Mouse (Mus musculus) kidney, postnatal 25 days (tissue): ENCODE measurements around the gene Tia1.

Experiments
- DNase-seq, 2 experiments: peaks; one replicate each; pipeline ENCODE4 v3.0.0; 2021; ENCODE audit warnings: mixed read lengths in 2 of 2

Tia1 gene

GRCm38 (mm10) chr6:86433696-86434095 lies 29.7 kb downstream of the Tia1 start:
- DNase-seq, result no peak

GRCm38 (mm10) chr6:86437711-86438110 lies 33.7 kb downstream of the Tia1 start:
- DNase-seq, result peak; percentile 57 to 72

GRCm38 (mm10) chr6:86438272-86439118 lies 34.5 kb downstream of the Tia1 start, which contains the start of gene C87436:
TSS of gene C87436 (plus strand) at chr6:86438374.
- DNase-seq, result peak; percentile 94 to 97

DNA sequence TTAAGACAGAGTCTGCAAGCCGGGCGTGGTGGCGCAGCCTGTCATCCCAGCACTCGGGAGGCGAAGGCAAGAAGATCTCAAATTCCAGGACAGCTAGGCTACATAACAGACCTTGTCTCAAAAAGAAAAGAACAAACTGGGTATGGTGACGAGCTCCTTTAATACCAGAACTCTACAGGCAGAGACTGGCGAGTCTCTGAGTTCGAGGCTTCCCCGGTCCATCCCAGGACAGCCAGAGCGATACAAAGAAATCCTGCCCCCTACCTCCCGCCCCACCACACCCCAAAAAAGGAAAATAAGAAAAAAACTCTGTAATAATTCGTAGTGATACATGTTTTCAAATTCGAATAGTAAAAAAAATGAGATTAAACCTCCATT lies 35.1 kb downstream of the Tia1 start:
- DNase-seq, result no peak

DNA sequence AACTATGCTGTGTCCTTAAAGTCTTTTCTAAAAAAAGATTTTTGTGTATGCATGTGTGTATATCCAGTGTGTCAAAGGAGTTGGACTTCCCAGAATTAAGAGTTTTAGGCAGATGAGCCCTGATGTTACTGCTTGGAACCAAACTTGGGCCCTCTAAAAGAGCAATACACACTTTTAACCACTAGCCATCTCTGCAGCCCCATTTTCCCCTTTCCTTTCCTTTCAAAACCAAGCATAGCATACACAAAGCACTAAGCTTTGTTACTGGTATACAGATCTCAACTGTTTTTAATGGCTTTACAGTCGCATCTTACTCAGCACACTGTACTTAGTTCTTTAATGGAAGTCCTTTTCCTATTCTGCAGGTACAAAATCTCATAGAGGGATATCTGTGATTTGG lies 35.5 kb downstream of the Tia1 start:
- DNase-seq, result no peak

- no peak for DNase-seq
Observed at GRCm38 (mm10) chr6:86441571-86441970, 37.6 kb downstream of the Tia1 start.

GRCm38 (mm10) chr6:86445551-86445950 lies 41.5 kb downstream of the Tia1 start:
- no peak for DNase-seq

DNA sequence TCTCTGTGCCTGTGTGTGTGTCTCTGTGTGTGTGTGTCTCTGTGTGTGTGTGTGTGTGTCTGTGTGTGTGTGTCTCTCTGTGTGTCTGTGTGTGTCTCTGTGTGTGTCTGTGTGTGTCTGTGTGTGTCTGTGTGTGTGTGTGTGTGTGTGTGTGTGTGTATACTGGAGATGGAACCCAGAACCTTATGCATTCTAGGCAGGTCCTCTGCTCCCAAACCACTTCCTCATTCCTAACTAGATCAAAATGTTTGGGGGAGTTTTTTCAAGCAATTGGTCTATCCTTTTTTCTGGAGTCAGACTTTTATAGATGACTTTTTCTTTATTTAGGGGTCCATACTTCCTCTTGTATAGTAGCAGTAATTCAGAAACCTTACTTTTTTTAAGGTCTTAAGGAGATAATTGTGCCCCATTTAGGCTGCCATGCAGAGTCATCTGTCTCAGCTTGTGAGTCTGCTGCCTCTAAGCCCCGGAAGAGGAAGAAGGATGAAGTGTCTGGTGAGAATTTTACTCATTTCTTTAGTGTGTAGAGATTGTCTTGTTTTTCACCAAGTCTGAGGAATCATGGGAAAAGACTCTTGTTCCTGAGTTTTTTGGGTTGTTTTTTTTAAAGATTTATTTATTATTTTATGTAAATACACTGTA lies 43.0 kb downstream of the Tia1 start:
- DNase-seq, result no peak

- DNase-seq, result no peak
Observed at GRCm38 (mm10) chr6:86456727-86457126, 52.7 kb downstream of the Tia1 start.

DNA sequence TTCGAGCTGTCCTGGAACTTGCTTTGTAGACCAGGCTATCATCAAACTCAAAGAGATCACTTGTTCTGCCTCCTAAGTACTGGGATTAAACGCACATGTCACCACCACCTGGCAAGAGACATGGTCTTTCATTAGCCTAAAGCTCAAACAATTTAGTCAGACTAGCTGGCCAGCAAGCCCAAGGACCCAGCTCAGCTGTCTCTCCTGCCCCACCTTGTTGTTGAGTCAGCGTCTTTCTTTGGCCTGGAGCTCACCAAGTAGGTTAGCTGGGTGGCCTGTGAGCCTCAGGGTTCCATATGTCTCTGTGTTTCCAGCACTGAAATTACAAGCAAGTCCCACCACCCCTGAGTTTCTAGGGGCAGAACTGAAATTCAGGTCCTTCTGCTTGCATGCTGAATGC lies 59.1 kb downstream of the Tia1 start:
- no peak for DNase-seq

DNA sequence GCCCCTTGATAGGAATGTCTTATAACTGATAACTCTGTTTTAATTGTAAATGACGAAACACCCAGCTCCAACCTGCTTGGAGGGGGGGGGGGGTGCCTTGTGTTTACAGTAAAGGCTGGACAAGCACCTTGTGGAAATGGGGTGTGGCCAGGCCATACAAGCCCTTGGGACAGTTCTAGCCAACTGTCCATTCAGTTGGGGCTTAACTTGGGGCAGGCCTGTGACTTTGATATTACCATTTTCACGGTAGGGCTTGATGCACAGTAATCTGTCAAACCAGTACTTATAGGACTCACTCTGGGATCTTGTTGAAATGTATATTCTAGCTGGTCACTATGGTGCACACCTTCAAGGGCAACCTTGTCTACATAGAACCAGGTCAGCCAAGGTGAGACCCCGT lies 67.3 kb downstream of the Tia1 start:
- peak in 1 of 2 experiments; percentile 38 for DNase-seq

- no peak for DNase-seq
Observed at GRCm38 (mm10) chr6:86471760-86472099, 67.7 kb downstream of the Tia1 start.

DNA sequence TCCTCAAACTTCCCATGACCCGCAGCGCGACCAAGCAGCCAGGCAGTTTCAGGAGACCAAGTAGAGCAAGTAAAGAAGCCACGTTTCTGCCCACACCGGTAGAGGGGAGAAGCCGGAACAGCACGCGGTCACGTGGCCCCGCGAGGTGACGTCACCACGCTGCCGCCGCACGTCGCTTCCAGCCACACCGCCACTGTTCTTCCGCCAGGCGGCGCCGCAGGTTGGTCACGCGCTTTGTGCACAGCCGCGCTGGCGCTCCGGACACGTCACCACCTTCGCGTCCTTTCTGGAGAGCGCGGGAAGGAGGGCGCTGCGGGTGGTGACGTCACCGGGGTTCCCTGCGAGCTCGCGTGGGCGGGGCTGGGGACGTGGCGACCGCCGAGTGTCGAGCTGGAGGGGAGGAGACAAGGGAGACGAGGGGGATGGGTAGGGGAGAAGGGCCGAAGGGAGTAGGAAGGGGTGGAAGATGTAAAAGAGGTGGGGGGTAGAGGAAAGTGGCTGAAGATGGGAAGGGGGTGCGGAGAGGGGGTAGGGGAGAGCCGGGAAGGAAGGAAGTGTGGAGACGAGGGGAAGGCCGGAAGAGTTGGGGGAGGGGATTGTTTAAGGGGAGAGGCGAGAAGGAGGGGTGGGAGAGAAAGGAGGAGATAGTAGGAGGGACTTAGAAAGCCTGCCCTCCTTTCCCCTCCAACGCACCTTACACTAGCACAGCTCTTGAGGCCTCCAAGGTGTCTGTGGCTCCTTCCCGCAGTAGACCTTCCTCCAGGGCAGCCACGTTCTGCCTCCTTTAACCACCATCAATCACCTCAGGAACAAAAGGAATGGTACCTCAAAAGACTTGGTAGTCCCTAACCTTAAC lies 68.3 kb downstream of the Tia1 start:
- peak; percentile 99 to 100 for DNase-seq

GRCm38 (mm10) chr6:86473077-86473476 lies 69.1 kb downstream of the Tia1 start:
- DNase-seq, result peak in 1 of 2 experiments; percentile 45

- DNase-seq, result no peak
Observed at GRCm38 (mm10) chr6:86474072-86474471, 70.1 kb downstream of the Tia1 start.

GRCm38 (mm10) chr6:86474646-86475181 lies 70.7 kb downstream of the Tia1 start:
- no peak for DNase-seq

- DNase-seq, result peak in 1 of 2 experiments; percentile 71
Observed at GRCm38 (mm10) chr6:86475462-86476167, 71.6 kb downstream of the Tia1 start.

- DNase-seq, result no peak
Observed at GRCm38 (mm10) chr6:86476931-86477330, 72.9 kb downstream of the Tia1 start.

DNA sequence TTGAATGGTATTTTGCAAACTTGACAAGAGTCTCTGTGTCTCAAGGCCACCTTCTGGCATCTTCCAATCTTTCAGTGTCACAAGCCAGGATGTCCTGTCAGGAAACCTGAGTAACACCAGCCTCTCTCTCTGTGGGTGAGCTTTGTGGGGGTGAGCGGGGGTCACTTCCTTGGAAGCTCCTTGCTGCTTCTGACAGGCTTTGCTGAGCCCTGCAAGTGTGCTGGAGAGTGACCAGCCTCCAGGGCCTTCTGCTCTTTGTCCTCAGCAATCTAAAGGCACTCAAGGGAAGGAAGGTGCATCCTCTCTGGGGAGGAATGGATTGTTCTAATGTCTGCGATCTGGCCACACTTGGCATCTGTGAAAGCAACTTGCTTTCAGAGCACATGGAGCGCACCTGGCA lies 75.3 kb downstream of the Tia1 start:
- DNase-seq, result peak; percentile 63 to 87

- DNase-seq, result no peak
Observed at GRCm38 (mm10) chr6:86479816-86480188, 75.8 kb downstream of the Tia1 start.

DNA sequence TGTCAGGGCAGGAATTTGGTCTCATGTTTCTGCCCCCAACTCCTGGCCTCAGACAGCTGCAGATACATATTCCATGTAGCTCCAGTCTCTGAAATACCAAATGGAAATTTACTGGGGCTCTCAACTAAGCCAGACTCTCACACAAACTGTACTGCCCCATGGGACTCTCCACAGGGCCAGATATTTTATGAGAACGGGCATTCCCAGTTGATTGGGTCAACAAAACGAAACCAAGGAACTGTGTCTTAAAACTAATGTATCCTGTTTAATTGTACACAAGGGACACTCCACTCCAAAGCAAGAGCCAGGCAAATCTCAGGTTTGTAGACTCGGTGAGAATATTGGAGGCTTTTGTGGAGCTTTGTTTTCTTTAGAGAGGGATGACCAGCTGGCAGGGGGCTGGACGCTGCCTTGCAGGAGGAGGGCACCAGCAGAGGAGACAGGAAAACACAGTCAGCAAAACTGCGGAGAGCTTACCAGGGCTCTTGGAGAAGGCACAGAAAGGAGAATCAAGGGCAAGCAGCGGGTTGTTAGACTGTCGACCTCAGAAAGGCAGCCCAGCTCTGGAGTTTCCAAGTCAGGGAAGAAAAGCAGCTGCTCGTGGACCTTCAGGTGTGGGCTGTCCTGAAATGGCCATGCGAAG lies 76.3 kb downstream of the Tia1 start:
- DNase-seq, result peak; percentile 66 to 83

DNA sequence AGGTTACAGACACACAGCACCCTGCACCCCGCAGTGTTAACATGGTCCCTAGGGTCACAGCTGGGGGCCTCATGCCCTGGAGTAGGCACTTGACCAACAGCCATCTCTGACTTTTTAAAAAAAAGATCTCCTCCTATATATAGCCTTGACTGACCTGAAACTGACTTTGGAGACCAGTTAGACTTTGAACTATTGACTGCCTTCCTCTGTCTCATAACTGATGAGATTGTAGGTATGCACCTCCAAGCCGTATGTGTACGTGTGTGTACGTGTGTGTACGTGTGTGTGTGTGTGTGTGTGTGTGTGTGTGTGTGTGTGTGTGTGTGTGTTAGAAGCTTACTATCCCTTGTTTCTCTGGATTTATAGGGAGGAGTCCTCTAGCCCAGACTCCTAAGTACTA lies 77.9 kb downstream of the Tia1 start:
- no peak for DNase-seq
